Mouse (Mus musculus) megakaryocyte, embryonic 14.5 days (primary cell): ENCODE results near the gene Rpl4.

ENCODE experiments used
- FLI1 ChIP-seq: IDR thresholded peaks from 2 replicates; pipeline ENCODE4 v1.6.1; 2012; ENCODE audit warnings: low read length, inconsistent platforms, mixed read lengths
- GATA1 ChIP-seq: IDR thresholded peaks from 3 replicates; pipeline ENCODE4 v1.6.1; 2012; ENCODE audit warnings: mixed read lengths, low read length, inconsistent platforms, borderline replicate concordance

- no peak for TF ChIP-seq GATA1
- TF ChIP-seq FLI1: no peak
Measured at GRCm38 (mm10) chr9:64216641-64217040, 43.5 kb downstream of the Rpl4 start.
